Mouse (Mus musculus): ENCODE results near the gene Plekha7.

The Plekha7 gene
- long read RNA-seq, experiment 1, partial matches to known transcripts: 3 of 3 reads
- long read RNA-seq, experiment 1, other reads (novel, unspliced or antisense): 0 of 3 reads
- long read RNA-seq, experiment 2, partial matches to known transcripts: 3 of 5 reads
- long read RNA-seq, experiment 2, other reads (novel, unspliced or antisense): 2 of 5 reads

GRCm38 (mm10) chr7:116307871-116308631 is at the start of gene Plekha7:
Plekha7 (minus strand) TSS chr7:116308376.
- intact Hi-C loops (cut with DNase I): loop anchor here (5.0 kb wide), 1 partner anchor 46 kb away; no protein-coding TSS in a partner anchor

GRCm38 (mm10) chr7:116336226-116336625 is 28.1 kb upstream of the Plekha7 start:
- intact Hi-C loops (cut with DNase I): loop anchor here (10.0 kb wide), 1 partner anchor 179 kb away; no protein-coding TSS in a partner anchor

GRCm38 (mm10) chr7:116335133-116335532 is 27.0 kb upstream of the Plekha7 start:
- intact Hi-C loops (cut with DNase I): loop anchor here (10.0 kb wide), 1 partner anchor 180 kb away; no protein-coding TSS in a partner anchor

DNA sequence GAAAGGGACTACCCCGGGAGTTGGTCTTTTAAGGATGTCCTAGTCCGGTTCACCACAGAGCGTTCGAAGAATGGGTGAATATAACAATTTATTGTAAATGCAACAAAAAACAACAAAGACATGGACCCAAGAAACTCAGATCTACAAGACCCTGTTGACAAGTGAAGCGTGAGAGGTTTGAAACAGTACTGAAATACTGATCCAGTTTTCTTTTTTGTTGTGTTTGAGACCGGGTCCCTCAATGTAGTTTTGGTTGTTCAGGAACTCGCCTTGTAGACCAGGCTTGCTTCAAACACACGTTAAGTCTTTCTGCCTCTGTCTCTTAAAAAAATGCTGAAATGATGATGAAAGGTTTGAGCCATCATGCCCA is 26.5 kb upstream of the Plekha7 start:
- intact Hi-C loops (cut with DNase I): loop anchor here (10.0 kb wide), 1 partner anchor 180 kb away; no protein-coding TSS in a partner anchor

DNA sequence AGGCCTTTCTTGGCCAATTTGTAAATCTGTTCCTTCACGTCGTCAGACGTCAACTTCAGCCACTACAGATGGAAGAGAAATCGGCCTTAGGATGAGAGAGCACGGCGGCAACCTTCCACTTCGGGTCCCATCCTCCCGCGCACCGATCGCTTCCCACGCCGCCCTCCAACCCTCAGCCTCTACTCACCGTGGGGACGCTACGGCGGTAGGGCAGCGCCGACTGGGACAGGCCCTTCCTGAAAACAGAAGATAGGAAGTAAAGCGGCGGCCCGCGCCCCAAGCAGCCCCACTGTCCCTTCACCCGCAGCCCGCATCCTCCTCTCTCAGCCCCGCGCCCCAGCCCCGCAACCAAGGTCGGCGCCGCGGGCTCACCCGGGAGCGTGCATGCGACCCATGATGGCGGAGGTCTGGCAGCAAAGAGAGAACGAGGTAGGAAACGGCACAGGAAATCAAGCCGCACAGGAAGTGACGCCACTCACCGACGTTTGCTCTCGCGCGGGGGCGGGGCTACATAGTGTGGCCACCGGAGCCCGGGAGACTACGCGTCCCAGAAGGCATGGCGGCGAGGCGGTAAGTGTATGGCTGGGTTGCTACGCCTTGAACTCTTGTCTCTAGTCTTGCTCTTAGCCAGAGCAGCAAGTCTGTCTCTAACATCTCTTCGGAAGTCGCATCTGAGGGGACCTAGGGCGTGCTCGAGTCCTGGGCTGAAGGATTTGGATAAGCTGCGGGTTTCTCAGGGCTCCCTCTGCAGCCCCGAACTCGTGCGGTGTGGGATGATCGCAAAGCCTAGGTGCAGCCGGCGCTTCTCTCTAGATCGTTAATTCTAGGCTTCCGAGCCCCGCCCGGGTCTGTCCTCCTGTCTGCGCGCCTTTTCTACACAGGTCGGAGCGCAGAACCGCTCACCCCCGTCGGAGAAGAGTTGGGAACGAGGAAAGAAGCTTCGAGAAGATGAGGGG is 25.8 kb upstream of the Plekha7 start, which contains the start of gene Rps13:
Gene Rps13, minus strand, starts transcription at position 483 of the 956 bp plus-strand sequence.
- intact Hi-C loops (cut with DNase I): loop anchor here (10.0 kb wide), 1 partner anchor 181 kb away; no protein-coding TSS in a partner anchor

GRCm38 (mm10) chr7:116331246-116331645 is 23.1 kb upstream of the Plekha7 start:
- intact Hi-C loops (cut with DNase I): loop anchor here (10.0 kb wide), 1 partner anchor 184 kb away; no protein-coding TSS in a partner anchor

DNA sequence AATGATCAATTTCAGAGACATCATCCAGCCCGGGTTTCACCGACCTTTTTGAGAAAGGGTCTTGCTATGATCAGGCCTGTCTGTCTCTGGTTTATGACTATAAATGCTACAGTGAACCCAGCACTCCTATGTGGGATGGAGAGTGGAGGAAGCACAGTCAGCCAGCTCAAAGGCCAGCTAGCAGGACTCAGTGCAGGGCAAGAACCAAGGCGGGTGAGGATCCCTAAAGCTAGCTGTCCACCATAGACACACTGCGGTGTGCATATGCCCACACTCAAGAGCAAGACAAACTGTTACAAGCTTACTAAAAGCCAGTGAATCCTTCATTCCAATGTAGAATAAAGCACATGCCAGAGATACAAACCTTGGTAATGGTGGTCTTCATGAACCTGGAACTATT is 21.7 kb upstream of the Plekha7 start:
- intact Hi-C loops (cut with DNase I): loop anchor here (10.0 kb wide), 1 partner anchor 185 kb away; no protein-coding TSS in a partner anchor

- intact Hi-C loops (cut with DNase I): no loop called here
Observed at GRCm38 (mm10) chr7:116328777-116329176, 20.6 kb upstream of the Plekha7 start.

- intact Hi-C loops (cut with DNase I): no loop called here
Observed at GRCm38 (mm10) chr7:116327901-116328300, 19.7 kb upstream of the Plekha7 start.

- intact Hi-C loops (cut with DNase I): loop anchor here (2.0 to 5.0 kb wide), 2 partner anchors 77 to 161 kb away; no protein-coding TSS in a partner anchor
Observed at GRCm38 (mm10) chr7:116323331-116323964, 15.3 kb upstream of the Plekha7 start.

DNA sequence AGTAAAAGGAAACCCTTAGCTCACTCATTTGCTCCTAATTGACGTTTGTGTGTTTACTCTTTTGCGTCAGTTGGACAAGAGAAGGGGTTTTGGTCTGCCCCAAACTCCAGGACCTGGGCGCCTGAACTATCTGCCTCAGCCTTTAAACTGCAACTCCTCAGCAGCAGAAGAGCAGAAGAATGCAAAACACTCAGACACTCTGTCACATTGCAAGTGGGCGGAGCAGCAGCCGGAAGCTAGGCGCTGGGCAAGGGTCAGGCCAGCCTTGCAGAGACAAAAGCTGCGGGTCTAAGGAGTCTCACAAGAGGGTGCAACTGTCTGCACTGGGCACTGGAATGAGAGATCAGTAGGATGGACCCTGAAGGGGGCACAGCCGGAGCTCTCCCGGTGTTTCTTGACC is 1.3 kb upstream of the Plekha7 start:
- intact Hi-C loops (cut with DNase I): loop anchor here (5.0 kb wide), 1 partner anchor 47 kb away; no protein-coding TSS in a partner anchor

DNA sequence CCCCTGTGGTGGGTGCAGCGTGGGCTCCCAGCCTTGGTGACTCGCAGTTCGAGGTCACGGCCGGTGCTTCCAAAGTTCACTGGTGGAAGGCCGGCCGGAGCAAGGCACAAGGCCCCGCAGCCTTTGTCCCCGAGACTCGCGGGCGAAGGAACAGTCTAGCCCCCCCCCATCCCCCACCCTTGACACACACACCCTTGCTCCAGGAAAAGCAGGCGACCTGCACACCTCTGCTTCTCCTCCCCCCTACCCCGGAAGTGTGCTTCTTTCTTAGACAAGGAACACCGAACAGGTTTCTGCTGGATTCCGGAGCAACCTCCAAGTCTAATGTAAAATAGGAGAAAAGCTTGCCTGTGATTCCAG is 436 bp upstream of the Plekha7 start:
- intact Hi-C loops (cut with DNase I): loop anchor here (5.0 kb wide), 1 partner anchor 46 kb away; no protein-coding TSS in a partner anchor

GRCm38 (mm10) chr7:116307099-116307870 is 891 bp downstream of the Plekha7 start:
- intact Hi-C loops (cut with DNase I): loop anchor here (5.0 kb wide), 1 partner anchor 45 kb away; no protein-coding TSS in a partner anchor

GRCm38 (mm10) chr7:116306601-116307000 is 1.6 kb downstream of the Plekha7 start:
- intact Hi-C loops (cut with DNase I): loop anchor here (5.0 kb wide), 1 partner anchor 44 kb away; no protein-coding TSS in a partner anchor

DNA sequence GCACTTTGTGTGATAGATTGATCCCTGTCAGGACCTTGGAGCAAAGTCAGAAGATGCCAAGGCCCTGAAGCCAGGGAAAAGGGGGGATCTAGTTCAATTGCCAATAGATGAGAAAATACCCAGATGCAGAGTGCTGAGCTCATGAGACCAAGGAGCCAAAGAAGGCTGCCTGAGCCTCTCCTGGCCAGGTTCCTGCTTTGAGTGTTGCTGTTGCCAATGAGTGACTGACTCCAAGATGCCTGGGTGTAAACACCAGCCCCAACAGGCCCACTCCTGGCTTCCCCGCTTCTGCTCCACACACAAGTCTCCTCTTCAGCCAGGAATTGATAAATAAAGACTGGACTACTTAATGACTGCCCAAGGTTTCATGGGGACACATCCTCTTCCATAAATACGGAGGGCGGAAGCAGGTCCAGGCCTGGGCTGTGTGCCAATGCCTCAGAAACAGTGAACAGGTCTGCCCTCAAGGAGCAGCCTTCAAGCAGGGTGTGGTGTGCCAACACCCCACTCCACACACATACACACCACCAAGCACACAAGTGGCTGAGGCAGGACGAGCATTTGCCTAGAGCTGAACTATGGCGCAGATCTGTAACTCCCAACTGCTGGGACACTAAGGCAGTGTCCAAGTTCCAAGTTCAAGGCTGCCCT is 6.4 kb downstream of the Plekha7 start:
- intact Hi-C loops (cut with DNase I): no loop called here

GRCm38 (mm10) chr7:116301144-116301543 is 7.0 kb downstream of the Plekha7 start:
- intact Hi-C loops (cut with DNase I): no loop called here

DNA sequence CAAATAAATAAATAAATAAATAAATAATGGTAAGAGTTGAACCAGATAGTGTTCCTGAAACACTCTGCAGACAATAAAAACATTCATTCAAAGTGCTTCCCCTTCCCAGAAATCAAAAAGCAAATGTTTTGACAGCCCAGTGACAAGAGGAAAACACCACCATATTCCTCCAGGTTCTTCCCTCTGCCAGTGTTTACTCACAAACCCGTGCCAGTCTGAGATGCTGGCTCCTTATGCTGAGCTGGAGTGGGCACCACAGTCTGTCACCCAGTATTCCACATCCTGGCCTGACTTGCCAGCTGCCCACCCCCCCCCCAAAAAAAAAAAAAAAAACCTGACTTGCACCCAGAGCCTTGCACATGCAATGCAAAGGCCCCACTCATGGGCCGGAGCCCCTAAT is 9.3 kb downstream of the Plekha7 start:
- intact Hi-C loops (cut with DNase I): no loop called here

GRCm38 (mm10) chr7:116298389-116298788 is 9.8 kb downstream of the Plekha7 start:
- intact Hi-C loops (cut with DNase I): no loop called here

GRCm38 (mm10) chr7:116294961-116295360 is 13.2 kb downstream of the Plekha7 start:
- intact Hi-C loops (cut with DNase I): no loop called here

Data from adrenal gland (tissue).